In genomic region chr19:59169143-59169935, GRCm38 (mm10) we compare ENCODE assay signal across 9 mouse cellular contexts. TPM values are rescaled to one million over a fixed set of nuclear protein-coding genes. Genes with fewer than 3 reads are reported as not detected.
A peak's percentile ranks its signal among the peaks of the same experiment; 100 is the strongest.
DNase-seq lines count a peak whose midpoint lies in the region; ATAC-seq and TF ChIP-seq lines count a peak whose summit lies in the region.
"Had no signal": no experiment of that assay in that cellular context is flagged by ENCODE, and none has a peak within 500 bp of the region (broad histone marks: within the 10 kb centered on the region; RNA-seq: fewer than 3 reads in every experiment).

No protein-coding gene starts in this region.

- no peak overlapping the region for H3K27ac ChIP-seq in ES-Bruce4 (ENCODE audit: insufficient read depth, low read length)
- H3K27ac ChIP-seq in forebrain, embryonic 16.5 days (ENCODE audit: low read length): peak overlapping the region; percentile 79
- H3K27ac ChIP-seq in liver, embryonic 13.5 days: no peak overlapping the region

- peak overlapping the region; percentile 44 for H3K4me3 ChIP-seq in ES-Bruce4 (ENCODE audit: low read depth, low read length)
- peak overlapping the region; percentile 49 for H3K4me3 ChIP-seq in forebrain, embryonic 16.5 days (replicated peaks; ENCODE audit: low read length)
- peak overlapping the region; percentile 6; the same call in 1 of the 2 replicates for H3K4me3 ChIP-seq in liver, embryonic 13.5 days (replicated peaks)

- no peak for TF ChIP-seq EP300 in ES-Bruce4 (IDR thresholded peaks at IDR 0.05; ENCODE audit: insufficient read depth, low read depth, low read length)

- H3K9me3 ChIP-seq in ES-Bruce4 (replicated peaks; ENCODE audit: control insufficient read depth, insufficient read depth, low read length, poor library complexity, severe bottlenecking): no peaks in the 10 kb centered on the region
- no peaks in the 10 kb centered on the region for H3K9me3 ChIP-seq in forebrain, embryonic 16.5 days (ENCODE audit: control insufficient read depth, low read length)
- no peaks in the 10 kb centered on the region for H3K9me3 ChIP-seq in liver, embryonic 13.5 days (replicated peaks)

- H3K27me3 ChIP-seq in ES-Bruce4 (ENCODE audit: control insufficient read depth, insufficient read depth, low read length, poor library complexity, severe bottlenecking): peaks cover 71% of the 10 kb centered on the region
- peaks cover 35% of the 10 kb centered on the region for H3K27me3 ChIP-seq in forebrain, embryonic 16.5 days (replicated peaks; ENCODE audit: control insufficient read depth, insufficient read depth, low read length)
- peaks cover 100% of the 10 kb centered on the region for H3K27me3 ChIP-seq in liver, embryonic 13.5 days

- peak overlapping the region; percentile 63 for H3K4me2 ChIP-seq in forebrain, embryonic 16.5 days (ENCODE audit: low read length)
- peak overlapping the region; percentile 30 for H3K4me2 ChIP-seq in liver, embryonic 13.5 days

- no peak for TF ChIP-seq CTCF in ES-Bruce4 (IDR thresholded peaks at IDR 0.05; ENCODE audit: low read depth, low read length)

- under 1% methylated on average over 65 of the region's 65 CpGs for WGBS in forebrain, embryonic 16.5 days
- WGBS in liver, embryonic 13.5 days (ENCODE audit: insufficient replicate concordance): 2% methylated on average over 65 of the region's 65 CpGs

- H3K9ac ChIP-seq in ES-Bruce4 (ENCODE audit: low read depth, poor library complexity, severe bottlenecking): peak overlapping the region; percentile 53
- H3K9ac ChIP-seq in forebrain, embryonic 16.5 days (replicated peaks; ENCODE audit: low read depth, low read length): peak overlapping the region; percentile 65
- no peak overlapping the region for H3K9ac ChIP-seq in liver, embryonic 13.5 days

- no peaks in the 10 kb centered on the region for H3K4me1 ChIP-seq in ES-Bruce4 (ENCODE audit: control insufficient read depth, insufficient read depth, low read length)
- H3K4me1 ChIP-seq in forebrain, embryonic 16.5 days (replicated peaks; ENCODE audit: control insufficient read depth, insufficient read depth, low read length): peaks cover 41% of the 10 kb centered on the region
- peaks cover 3% of the 10 kb centered on the region for H3K4me1 ChIP-seq in liver, embryonic 13.5 days (replicated peaks)

- DNase-seq in adrenal gland, postnatal 10 days: peak; percentile 19
- DNase-seq in adrenal gland, postnatal 4 days (ENCODE audit: low spot score in 2 of 2): no peak
- no peak for DNase-seq in liver, embryonic 13.5 days
- no peak for DNase-seq in left cerebral cortex, adult 18-20 months (ENCODE audit: low spot score in 2 of 2)
- DNase-seq in frontal cortex, postnatal 14 days (ENCODE audit: low spot score in 2 of 2): no peak
- DNase-seq in spleen, postnatal 36 days (ENCODE audit: low spot score in 2 of 2): no peak

- ATAC-seq in forebrain, embryonic 16.5 days: 0 out of 2 replicates have a peak, but pooled peaks have one; percentile 8
- no peak for ATAC-seq in liver, embryonic 13.5 days (ENCODE audit: low read depth)

- TF ChIP-seq POLR2A in ES-Bruce4 (IDR thresholded peaks at IDR 0.05; ENCODE audit: insufficient read depth, low read length): no peak

- H3K36me3 ChIP-seq in ES-Bruce4 (ENCODE audit: control insufficient read depth, insufficient read depth, low read length, poor library complexity, severe bottlenecking): no peaks in the 10 kb centered on the region
- H3K36me3 ChIP-seq in forebrain, embryonic 16.5 days (ENCODE audit: control insufficient read depth, insufficient read depth): no peaks in the 10 kb centered on the region
- H3K36me3 ChIP-seq in liver, embryonic 13.5 days: no peaks in the 10 kb centered on the region

RNA-seq across cellular contexts. Expression of gene Vax1, which starts 0.5 kb away (rescaled TPM):
- not detected for total RNA-seq in adrenal gland, postnatal 10 days (2021)
- total RNA-seq in adrenal gland, postnatal 4 days (2021): not detected
- polyA plus RNA-seq in ES-Bruce4 (2011; ENCODE audit: insufficient read depth, insufficient read length, low read depth, missing spikeins): not detected in 2 replicates
- 0.89 and 1.0 TPM in 2 replicates for polyA plus RNA-seq in forebrain, embryonic 16.5 days (2015; fragmentation: Nextera tagmentation; extraction: Ambion mirVana)
- polyA plus RNA-seq in liver, embryonic 13.5 days (2015; fragmentation: Nextera tagmentation; extraction: Ambion mirVana): not detected in 2 replicates
- total RNA-seq in left cerebral cortex, adult 18-20 months (2021): 1 to 10 TPM; 2.0 to 2.4 TPM
- total RNA-seq: neutrophil, adult 5-6 weeks had no signal

RNA-seq across cellular contexts. Expression of gene Kcnk18, which starts 49.7 kb away (rescaled TPM):
- total RNA-seq in adrenal gland, postnatal 10 days (2021): not detected
- not detected for total RNA-seq in adrenal gland, postnatal 4 days (2021)
- polyA plus RNA-seq in ES-Bruce4 (2011; ENCODE audit: insufficient read depth, insufficient read length, low read depth, missing spikeins): not detected in 2 replicates
- not detected in 2 replicates for polyA plus RNA-seq in forebrain, embryonic 16.5 days (2015; fragmentation: Nextera tagmentation; extraction: Ambion mirVana)
- not detected in 2 replicates for polyA plus RNA-seq in liver, embryonic 13.5 days (2015; fragmentation: Nextera tagmentation; extraction: Ambion mirVana)
- total RNA-seq in left cerebral cortex, adult 18-20 months (2021): not detected
- total RNA-seq: neutrophil, adult 5-6 weeks had no signal
